Mouse (Mus musculus): ENCODE measurements around the gene Klrb1b.

- TF ChIP-seq CTCF (IDR thresholded peaks at IDR 0.05), result no peak
- TF ChIP-seq EP300 (IDR thresholded peaks at IDR 0.05), result no peak
Measured at GRCm38 (mm10) chr6:128826132-128826531, at the start of gene Klrb1b, which contains the start of gene Gm44511.
